Mouse (Mus musculus) CD4-positive naive resting alpha-beta T cell, adult 57 days (primary cell): Measurements from ENCODE around the gene Rps21. TPM values are rescaled to one million over a fixed set of nuclear protein-coding genes. Genes with fewer than 3 reads are reported as not detected.

Experiments
- total RNA-seq: library from RNA; stranded (reverse); gene quantifications from one replicate; pipeline ENCODE4 v1.2.4, GENCODE M21; 2023

Gene Rps21
- 2,598 TPM for total RNA-seq

GRCm38 (mm10) chr2:180257001-180257521 is at the start of gene Rps21:
Rps21 (plus strand) TSS chr2:180257377.

DNA sequence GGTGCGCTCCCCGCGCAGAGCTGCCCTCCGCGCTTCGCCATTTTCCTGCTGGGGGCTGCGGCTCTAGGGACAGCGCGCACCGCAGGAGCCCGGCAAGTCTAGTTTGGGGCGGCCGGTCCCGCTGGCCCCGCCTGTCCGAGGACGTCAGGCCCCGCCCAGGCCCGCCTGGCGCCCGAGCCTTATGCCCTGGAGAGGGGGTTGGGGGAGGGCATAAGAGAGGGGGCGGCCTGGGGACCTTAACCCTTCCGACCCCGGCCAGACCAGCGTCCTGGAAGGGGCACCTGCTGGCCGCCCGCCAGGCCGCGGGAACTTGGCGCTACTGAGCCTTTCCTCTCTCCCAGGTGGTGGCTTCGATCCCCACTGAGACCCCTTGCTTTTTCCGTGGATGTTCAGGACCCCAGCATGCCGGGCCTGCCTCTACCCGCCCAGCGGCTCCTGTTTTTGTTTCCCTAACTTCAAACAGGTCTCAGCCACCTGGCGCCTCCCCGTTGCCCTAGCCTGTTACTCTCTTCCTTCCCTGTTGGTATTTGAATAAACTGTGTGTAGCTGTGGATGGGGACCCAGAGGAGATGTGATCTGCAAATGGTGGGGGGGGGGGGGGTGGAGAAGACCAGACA is 31.3 kb upstream of the Rps21 start, which contains the start of gene Lama5:
Lama5 (minus strand) TSS at position 98 of the 617 bp plus-strand sequence.

DNA sequence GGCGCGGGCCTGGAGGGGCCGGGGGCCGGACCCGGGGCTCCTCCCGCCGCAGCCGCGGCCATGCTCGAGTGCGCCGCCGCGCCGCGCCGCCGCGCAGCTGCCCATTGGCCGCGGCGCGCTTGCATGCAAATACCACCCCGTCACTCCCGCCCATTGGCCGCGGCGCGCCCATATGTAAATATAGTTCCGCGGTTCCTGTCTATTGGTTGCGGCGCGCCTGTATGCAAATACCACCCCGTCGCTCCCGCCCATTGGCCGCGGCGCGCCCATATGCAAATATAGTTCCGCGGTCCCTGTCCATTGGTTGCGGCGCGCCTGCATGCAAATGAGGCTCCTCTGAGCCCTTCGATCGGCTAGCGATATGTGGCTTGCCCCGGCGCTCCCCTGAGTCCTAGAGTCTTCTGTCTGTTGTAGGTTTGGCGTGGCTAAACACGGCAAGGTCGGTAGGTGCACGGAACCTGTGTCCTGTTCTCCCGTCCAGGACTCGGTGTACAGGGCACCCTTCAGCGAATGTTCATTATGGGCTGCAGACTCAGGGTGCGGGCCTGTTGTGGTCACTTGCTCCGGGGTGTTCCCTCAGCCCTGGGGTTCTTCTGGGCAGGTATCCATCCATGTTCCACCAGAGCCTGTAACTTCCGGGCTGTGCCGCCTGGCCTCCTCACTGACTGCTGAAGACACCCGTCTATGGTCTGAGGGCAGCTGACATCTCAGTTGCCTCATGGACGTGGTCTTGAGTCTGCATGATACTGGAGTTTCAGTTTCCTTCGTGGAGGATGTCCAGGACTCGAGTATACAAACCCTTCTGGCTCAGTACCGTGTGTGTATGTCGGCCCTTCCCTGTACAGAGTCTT is 16.4 kb downstream of the Rps21 start, which contains the start of gene Cables2:
Cables2 (minus strand) TSS at position 103 of the 851 bp plus-strand sequence.

DNA sequence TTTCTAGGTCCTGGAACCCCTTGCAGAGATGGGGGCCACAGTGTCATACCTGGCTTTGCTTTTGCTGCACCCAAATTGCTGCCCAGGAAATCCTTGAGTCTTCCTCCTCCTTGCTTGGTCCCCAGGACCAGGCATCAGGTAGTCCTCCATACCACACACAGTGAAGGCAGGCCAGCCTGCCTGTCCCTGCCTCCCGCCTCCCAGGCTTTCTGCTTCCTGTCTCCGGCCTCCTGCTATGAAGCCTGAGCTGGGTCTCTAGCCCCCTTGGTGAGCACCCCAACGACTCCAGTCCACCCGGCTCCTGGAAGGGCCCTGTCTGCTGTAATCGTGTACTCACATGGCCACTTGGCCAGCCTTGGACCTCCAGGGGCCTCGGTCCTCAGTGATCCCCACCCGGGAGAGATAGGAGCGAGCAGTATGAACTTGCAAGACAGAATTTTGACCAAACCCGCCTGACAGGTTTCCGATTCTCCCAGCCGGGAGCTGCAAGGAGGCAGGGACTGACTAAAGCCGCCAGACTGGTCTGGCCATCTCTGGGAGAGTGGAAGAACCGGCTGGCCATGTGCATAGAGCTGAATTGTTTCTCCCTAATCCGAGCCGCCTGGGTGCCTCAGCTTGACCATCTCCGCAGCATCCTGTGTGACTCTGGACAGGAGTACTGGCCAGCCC is 32.4 kb downstream of the Rps21 start, which contains the start of gene Rbbp8nl:
Rbbp8nl (minus strand) TSS at position 440 of the 669 bp plus-strand sequence.

Other genes starting within 250 kb of the Rps21 start
- 45.3 TPM for gene Lsm14b, start 232.4 kb upstream of the Rps21 start, total RNA-seq
- 143 TPM for gene Psma7, start 214.9 kb upstream of the Rps21 start, total RNA-seq
- gene Ss18l1, start 214.9 kb upstream of the Rps21 start, total RNA-seq = 6.9 TPM
- 22.3 TPM for gene Mtg2, start 186.8 kb upstream of the Rps21 start, total RNA-seq
- not detected for gene Hrh3, start 152.9 kb upstream of the Rps21 start, total RNA-seq
- 31.3 TPM for gene Osbpl2, start 138.1 kb upstream of the Rps21 start, total RNA-seq
- gene Adrm1, start 85.9 kb upstream of the Rps21 start, total RNA-seq = 132 TPM
- gene Lama5, start 31.5 kb upstream of the Rps21 start, total RNA-seq = 0.65 TPM
- gene Cables2, start 16.1 kb downstream of the Rps21 start, total RNA-seq = 41.5 TPM
- gene Rbbp8nl, start 32.5 kb downstream of the Rps21 start, total RNA-seq = not detected
- gene Gata5, start 77.3 kb downstream of the Rps21 start, total RNA-seq = not detected
- gene Slco4a1, start 198.9 kb downstream of the Rps21 start, total RNA-seq = 3.1 TPM
- gene Ntsr1, start 242.6 kb downstream of the Rps21 start, total RNA-seq = not detected